Mouse (Mus musculus) G1E (cell line): ENCODE data around the gene Anapc2.

ENCODE experiments used
- CTCF ChIP-seq: IDR thresholded peaks from 2 replicates; pipeline ENCODE4 v1.5.1; 2012; ENCODE audit warnings: low read depth, low read length, inconsistent platforms, mixed read lengths
- GATA1 ChIP-seq: IDR thresholded peaks from 2 replicates; pipeline ENCODE4 v1.6.1; 2012; ENCODE audit warnings: borderline replicate concordance, low read length, inconsistent platforms, mixed read lengths
- GATA2 ChIP-seq: IDR thresholded peaks from 2 replicates; pipeline ENCODE4 v1.6.1; 2012; ENCODE audit warnings: low read depth, low read length, inconsistent platforms, borderline replicate concordance
- TAL1 ChIP-seq: conservative IDR thresholded peaks from 2 replicates; pipeline ENCODE4 v1.6.1; 2012; ENCODE audit warnings: low read depth, low read length, inconsistent platforms, mixed read lengths

- TF ChIP-seq CTCF = no peak
- no peak for TF ChIP-seq GATA1
- TF ChIP-seq TAL1 = no peak
- TF ChIP-seq GATA2 = no peak
These were observed 33.5 kb downstream of the Anapc2 start for GRCm38 (mm10) chr2:25305587-25306359.
